Mouse (Mus musculus) kidney, adult 2 months (tissue): ENCODE measurements at regions not wholly inside any gene's neighbourhood (a gene's known extent, or its start where the extent isn't known, plus 50 kb on each side); places are given as distances from the start of the nearest gene placed in this dataset.
"Not testable (repeated sequence)": the region's sequence is repeated elsewhere in the genome, so short reads cannot be mapped to it uniquely, and the experiment has no call there.

Experiments used
- DNase-seq: peaks from one replicate; pipeline ENCODE4 v3.0.0; 2021
- H3K27ac ChIP-seq: fragments of 200-500 bp; 2 replicates; pipeline ENCODE4 v1.5.1; 2012; ENCODE audit warnings: low read depth, low read length, control low read depth, inconsistent platforms; ENCODE audit not compliant: insufficient read depth
- H3K27me3 ChIP-seq: fragments of 200-500 bp; replicated peaks from 2 replicates; pipeline ENCODE4 v1.6.1; 2012; ENCODE audit warnings: mild to moderate bottlenecking, moderate library complexity, low read length, inconsistent platforms; ENCODE audit not compliant: control insufficient read depth, insufficient read depth
- H3K36me3 ChIP-seq: fragments of 200-500 bp; 2 replicates; pipeline ENCODE4 v1.6.1; 2012; ENCODE audit warnings: mild to moderate bottlenecking, moderate library complexity, low read length, inconsistent platforms; ENCODE audit not compliant: control insufficient read depth, insufficient read depth
- H3K4me1 ChIP-seq: fragments of 200-500 bp; 2 replicates; pipeline ENCODE4 v1.6.1; 2011; ENCODE audit warnings: low read length; ENCODE audit not compliant: control insufficient read depth, insufficient read depth
- H3K4me3 ChIP-seq: fragments of 200-500 bp; 2 replicates; pipeline ENCODE4 v1.5.1; 2011; ENCODE audit warnings: mild to moderate bottlenecking, low read depth, low read length, control low read depth; ENCODE audit not compliant: insufficient read depth
- CTCF ChIP-seq: fragments of 200-500 bp; conservative IDR thresholded peaks from 2 replicates; pipeline ENCODE4 v1.5.1; 2011; ENCODE audit warnings: low read depth, mild to moderate bottlenecking, control low read depth, low read length, moderate library complexity, mixed read lengths; ENCODE audit not compliant: insufficient read depth, insufficient read length
- POLR2A ChIP-seq: fragments of 200-500 bp; IDR thresholded peaks from one replicate; pipeline ENCODE4 v1.6.1; 2011; ENCODE audit warnings: low read depth, low read length, control low read depth
- WGBS: fragments of 180-500 bp; shearing (Covaris S2); methylation state at CpG from one replicate; pipeline ENCODE4 v1.1.7; 2018; 5-methylcytosine and 5-hydroxymethylcytosine counted together

GRCm38 (mm10) chr12:46636888-46637287 lies 181.8 kb downstream of the Nova1 start:
- no peaks in the 10 kb centered on the region for H3K36me3 ChIP-seq
- TF ChIP-seq POLR2A: no peak
- TF ChIP-seq CTCF: no peak
- H3K4me1 ChIP-seq: no peaks in the 10 kb centered on the region

DNA sequence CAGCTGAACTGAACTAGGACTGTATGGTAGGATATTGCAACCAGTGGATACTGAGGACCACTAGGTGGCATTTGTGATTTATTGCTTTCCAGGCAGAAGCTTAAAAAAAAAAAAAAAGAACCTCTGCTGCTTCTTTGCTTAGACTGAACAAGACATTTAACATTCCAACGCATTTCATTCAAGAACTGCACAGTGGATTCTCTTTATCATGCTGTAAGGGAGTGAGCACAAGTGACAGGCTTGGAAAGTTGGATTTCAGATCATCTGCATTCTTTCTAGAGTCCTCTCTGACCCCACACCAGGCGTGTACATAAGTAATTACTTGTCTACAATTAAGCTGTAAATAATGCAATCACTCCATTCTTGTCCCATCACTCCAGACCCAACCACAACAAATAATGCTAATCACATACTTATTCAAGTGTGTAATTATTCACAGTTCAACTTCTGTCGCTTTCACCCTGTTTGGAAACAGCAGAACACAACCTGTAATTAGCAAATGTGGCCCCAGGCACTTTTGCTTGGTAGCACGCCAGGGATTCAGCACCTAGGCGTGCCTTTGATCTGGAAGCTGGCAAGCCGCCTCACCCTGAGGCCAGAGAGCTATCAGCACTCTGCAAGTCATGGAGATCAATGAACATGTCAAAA lies 183.5 kb downstream of the Nova1 start:
- DNase-seq: peak; percentile 57
- TF ChIP-seq POLR2A: no peak
- TF ChIP-seq CTCF: no peak
- Histone ChIP-seq H3K36me3 (no peaks in the 10 kb centered on the region), H3K4me3 (no peak overlapping the region), H3K27ac (no peak overlapping the region), H3K4me1 (no peaks in the 10 kb centered on the region), H3K27me3 (no peaks in the 10 kb centered on the region)
- WGBS: 11% methylated on average over 6 of the region's 6 CpGs

More at GRCm38 (mm10) chr12:46636888-46637287, 181.8 kb downstream of the Nova1 start:
- Histone ChIP-seq H3K27me3 (no peaks in the 10 kb centered on the region), H3K4me3 (no peak overlapping the region), H3K27ac (no peak overlapping the region)
- no peak for DNase-seq

DNA sequence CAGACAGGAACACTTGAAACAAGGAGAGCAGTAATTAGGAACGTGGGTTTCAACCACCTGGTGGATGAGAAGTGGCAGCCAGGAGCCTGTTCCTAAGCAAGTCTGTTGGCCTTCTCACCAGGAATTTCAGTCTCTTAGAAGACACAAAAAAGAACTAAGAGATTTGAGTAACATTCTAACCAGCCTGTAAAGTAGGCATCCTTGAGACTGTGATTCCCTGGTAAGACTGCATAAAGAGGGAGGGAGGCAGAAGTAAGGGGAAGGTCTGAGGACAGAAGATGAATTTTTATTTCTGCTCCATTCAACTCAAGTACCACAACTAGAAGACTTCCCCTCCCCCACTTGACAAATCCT lies 184.0 kb downstream of the Nova1 start:
- no peak for DNase-seq
- 13% methylated on average over 1 of the region's 1 CpGs for WGBS
- TF ChIP-seq CTCF (no peak), POLR2A (no peak)
- Histone ChIP-seq H3K27ac (no peak overlapping the region), H3K36me3 (no peaks in the 10 kb centered on the region), H3K4me3 (no peak overlapping the region), H3K4me1 (no peaks in the 10 kb centered on the region), H3K27me3 (no peaks in the 10 kb centered on the region)

DNA sequence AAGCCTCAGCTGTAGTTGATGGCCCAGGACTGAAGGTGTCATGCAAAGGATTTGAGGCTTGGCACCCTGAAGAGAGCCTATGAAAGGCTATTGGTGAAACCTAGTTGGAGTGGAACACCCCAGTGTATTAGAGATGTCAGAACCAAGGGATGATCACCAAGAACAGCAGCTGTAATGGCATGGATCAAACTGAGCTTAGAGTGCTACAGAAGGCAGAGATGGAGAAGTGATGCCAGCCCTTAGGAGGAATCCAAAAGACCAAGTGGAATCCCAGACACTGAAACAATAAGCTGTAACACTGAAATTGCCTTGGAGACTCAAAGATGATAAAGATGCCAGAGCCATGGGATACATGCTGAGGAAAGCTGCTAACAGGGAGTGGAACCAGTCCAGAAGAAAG lies 186.3 kb downstream of the Nova1 start:
- not testable (repeated sequence) for H3K36me3 ChIP-seq, H3K4me3 ChIP-seq, DNase-seq, H3K4me1 ChIP-seq, H3K27ac ChIP-seq, H3K27me3 ChIP-seq

DNA sequence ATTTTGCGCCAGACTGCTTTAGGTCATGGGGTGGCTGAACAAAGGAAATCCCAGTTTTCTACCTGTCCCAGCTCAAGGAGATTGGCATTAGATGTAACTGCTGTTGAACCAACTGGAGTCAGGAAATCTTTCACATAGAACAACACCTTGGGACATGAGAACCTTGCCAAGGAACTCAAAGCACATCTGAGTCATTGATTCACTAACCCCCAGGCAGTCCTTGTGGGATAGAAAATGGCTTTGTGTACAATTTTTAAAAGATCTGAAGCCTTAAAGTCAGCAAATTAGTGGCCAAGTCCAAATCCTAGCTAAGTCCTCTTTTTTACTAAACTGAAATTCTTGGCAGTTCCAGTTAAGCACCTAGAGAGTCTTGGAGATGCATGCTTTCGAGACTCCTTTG lies 191.4 kb downstream of the Nova1 start:
- WGBS: 55% methylated on average over 2 of the region's 2 CpGs
- Histone ChIP-seq H3K36me3 (no peaks in the 10 kb centered on the region), H3K27ac (no peak overlapping the region), H3K4me1 (no peaks in the 10 kb centered on the region), H3K27me3 (no peaks in the 10 kb centered on the region), H3K4me3 (no peak overlapping the region)
- TF ChIP-seq CTCF (no peak), POLR2A (no peak)
- peak; percentile 28 for DNase-seq

GRCm38 (mm10) chr12:46611439-46611838 lies 207.3 kb downstream of the Nova1 start:
- Histone ChIP-seq H3K4me3 (no peak overlapping the region), H3K27me3 (no peaks in the 10 kb centered on the region), H3K27ac (no peak overlapping the region), H3K4me1 (no peaks in the 10 kb centered on the region), H3K36me3 (no peaks in the 10 kb centered on the region)
- no peak for DNase-seq
- TF ChIP-seq CTCF (no peak), POLR2A (no peak)
- 87% methylated on average over 2 of the region's 2 CpGs for WGBS

GRCm38 (mm10) chr12:46609580-46610311 lies 209.0 kb downstream of the Nova1 start:
- no peaks in the 10 kb centered on the region for H3K36me3 ChIP-seq
- TF ChIP-seq CTCF: no peak
- TF ChIP-seq POLR2A: no peak
- no peaks in the 10 kb centered on the region for H3K27me3 ChIP-seq
- peak; percentile 51 for DNase-seq
- H3K27ac ChIP-seq: no peak overlapping the region
- no peaks in the 10 kb centered on the region for H3K4me1 ChIP-seq
- WGBS: 39% methylated on average over 12 of the region's 12 CpGs
- H3K4me3 ChIP-seq: no peak overlapping the region
